Mouse (Mus musculus) gastrocnemius, postnatal 25 days (tissue): ENCODE results near the gene Pde6c. TPM values are rescaled to one million over a fixed set of nuclear protein-coding genes. Genes with fewer than 3 reads are reported as not detected.
A peak's percentile ranks its signal among the peaks of the same experiment; 100 is the strongest.

Experiments used
- DNase-seq: peaks from one replicate; pipeline ENCODE4 v3.0.0; 2022
- total RNA-seq, 2 experiments: library from RNA; stranded (reverse); gene quantifications; 1 replicate in 1 of 2; 2 replicates in 1 of 2; pipeline ENCODE4 v1.2.3; 2021

Pde6c gene
- total RNA-seq, 2 experiments from 2014 or later = not detected

DNA sequence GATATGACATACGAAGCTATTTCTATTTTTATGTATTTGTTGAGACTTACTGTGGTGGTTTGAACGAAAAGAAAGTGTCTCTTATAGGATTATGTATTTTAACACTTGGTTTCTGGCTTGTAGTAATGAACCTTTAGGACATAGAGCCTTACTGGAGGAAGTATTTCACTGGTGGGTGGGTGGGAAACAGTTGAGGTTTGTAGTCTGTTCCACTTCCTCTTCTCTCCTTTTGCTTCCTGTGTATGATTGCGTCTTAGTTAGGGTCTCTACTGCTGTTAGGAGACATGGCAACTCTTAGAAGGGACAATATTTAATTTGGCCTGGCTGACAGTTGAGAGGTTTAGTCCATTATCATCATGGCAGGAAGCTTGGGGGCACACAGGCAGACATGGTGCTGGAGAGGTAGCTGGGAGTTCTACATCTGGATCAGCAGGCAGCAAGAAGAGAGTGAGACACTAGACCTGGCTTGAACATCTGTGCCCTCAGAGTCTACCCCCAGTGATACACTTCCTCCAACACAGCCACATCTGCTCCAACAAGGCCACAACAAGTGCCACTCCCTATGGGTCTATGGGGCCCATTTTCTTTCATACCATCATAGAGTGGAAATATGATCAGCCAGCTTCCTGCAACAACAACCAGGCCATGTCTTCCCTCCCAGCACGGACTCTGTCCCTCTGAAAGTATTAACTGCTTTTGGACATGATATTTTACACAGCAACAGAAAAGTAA lies 11.1 kb downstream of the Pde6c start:
- DNase-seq = no peak

DNA sequence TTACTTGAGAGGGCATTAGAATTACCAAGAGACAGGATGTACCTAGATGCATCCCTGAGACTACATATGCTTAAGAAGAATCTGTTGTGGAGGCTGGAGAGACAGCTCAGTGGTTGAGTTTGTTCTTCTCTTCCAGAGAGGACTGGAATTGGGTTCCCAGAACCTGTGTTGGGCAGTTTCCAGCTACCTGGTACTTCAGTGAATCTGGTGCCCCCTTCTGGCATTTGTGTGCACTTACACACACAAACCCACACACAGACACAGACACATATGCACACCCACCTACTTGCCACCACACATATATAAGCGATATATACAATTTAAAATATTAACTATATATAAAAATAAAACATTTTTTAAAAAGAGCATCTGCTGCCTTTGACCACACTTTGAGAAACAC lies 23.7 kb downstream of the Pde6c start:
- no peak for DNase-seq

DNA sequence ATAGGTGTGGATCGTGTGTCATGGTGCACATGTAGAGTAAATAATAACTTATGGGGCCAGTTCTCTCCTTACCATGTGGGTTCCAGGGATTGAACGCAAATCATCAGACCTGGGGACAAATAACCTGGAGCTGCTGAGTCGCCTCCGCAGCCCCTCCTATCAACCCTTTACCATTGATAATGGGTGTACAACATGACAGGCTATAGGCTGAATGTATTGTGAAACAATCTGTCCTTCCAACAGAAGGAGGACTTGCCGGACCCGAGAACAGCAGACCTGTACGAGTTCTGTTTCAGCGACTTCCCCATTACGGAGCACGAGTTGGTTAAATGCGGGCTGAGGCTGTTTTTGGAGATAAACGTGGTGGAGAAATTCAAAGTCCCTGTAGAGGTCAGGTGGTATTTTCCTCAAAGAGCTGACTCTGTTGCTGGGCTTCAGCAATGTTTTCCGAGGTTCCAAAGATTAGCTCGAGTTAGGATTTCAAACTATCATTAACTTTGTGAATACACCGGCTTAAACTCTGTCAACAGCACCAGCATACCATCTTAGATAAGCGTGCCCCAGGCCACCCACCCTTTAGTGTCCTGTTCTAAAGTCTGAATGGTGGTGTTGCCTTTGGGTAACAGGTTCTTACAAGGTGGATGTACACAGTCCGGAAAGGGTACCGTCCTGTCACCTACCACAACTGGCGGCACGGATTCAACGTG lies 29.2 kb downstream of the Pde6c start:
- DNase-seq = no peak

DNA sequence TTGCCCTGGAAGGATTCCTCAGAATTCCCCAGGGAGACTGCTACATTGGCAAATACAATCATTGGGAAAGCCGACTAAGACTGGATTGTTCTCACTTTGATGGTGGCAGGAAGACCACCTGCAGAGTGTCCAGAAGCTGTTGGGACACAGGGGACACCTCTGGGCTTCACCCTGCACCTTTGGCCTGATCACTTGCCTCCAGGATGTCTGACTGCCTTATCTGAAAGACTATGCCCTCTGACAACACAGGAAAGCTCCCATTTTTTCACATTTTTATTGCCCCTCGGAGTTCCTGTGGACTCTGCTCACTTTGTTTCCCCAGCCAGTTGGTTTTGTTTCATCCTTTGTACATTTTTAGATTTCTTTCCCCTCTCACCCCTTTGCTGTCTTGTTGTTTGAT lies 32.1 kb downstream of the Pde6c start:
- no peak for DNase-seq

DNA sequence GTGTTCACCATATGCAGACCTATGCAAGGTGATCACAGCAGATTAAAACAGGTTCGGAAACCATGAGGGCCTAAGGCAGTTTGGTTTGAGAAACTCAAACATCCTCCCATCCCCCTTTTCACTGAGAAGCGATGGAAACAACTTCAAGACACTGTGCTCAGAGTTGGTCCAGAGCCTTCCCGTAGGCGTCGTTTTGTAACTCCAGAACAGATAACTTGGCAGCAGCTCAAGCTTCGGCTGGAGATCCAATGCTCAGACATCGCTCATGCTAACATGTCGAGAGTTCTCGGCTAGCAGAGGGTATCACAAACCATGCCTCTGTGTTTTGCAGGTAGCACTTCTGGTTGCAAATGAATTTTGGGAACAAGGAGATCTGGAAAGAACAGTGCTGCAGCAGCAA lies 47.1 kb downstream of the Pde6c start:
- no peak for DNase-seq

DNA sequence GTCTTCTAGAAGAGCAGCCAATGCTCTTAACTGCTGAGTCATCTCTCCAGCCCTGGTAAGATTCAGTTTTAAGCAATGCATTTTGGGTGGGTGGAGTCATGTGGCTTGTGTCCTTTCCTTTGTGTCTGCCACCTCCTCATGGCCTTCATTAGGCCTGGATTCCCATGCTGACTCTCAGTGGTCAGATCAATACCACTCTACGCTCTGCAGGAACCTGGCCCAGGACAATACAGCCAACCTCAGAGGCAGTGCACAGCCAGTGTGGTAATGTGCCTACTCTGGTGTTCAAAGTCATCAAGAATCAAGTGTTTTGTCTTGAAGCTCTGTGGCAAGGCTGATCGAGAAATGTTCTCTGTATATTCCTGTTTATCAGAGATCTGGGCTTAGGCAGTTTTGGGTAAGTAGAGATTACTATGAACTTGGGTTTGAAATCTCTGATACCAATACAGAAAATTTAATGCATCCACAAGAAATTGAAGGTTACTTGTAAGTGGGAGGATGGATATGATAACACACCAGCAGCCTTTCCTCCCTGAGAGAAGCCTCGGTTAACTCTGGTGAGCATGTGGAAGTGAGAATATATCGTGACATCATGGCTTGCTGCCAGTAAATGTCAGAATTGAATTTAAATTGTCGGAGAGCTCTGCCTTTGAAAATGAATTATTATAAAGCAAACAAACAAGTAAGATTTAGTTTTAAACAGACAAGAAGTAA lies 54.2 kb downstream of the Pde6c start:
- no peak for DNase-seq

- no peak for DNase-seq
Observed at GRCm38 (mm10) chr19:38187345-38187680, 54.7 kb downstream of the Pde6c start.

DNA sequence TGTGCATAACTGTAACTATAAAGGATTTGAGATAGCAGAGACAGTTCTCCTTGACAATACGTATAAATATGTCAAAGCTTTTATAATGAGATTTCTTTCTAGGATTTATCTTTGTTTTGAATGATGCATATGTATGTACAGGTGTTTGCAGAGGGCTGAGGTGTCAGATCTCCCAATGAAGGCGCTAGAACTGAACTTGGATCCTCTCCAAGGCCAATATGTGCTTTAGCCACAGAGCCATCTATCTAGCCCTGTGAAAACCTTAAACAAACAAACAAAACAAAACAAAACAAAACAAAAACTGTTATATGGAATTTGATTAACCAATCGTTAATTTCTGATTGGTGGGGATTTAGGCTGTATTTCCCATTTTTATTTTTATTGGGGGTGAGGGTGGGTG lies 58.0 kb downstream of the Pde6c start:
- DNase-seq = no peak

GRCm38 (mm10) chr19:38191446-38191845 lies 58.9 kb downstream of the Pde6c start:
- no peak for DNase-seq

DNA sequence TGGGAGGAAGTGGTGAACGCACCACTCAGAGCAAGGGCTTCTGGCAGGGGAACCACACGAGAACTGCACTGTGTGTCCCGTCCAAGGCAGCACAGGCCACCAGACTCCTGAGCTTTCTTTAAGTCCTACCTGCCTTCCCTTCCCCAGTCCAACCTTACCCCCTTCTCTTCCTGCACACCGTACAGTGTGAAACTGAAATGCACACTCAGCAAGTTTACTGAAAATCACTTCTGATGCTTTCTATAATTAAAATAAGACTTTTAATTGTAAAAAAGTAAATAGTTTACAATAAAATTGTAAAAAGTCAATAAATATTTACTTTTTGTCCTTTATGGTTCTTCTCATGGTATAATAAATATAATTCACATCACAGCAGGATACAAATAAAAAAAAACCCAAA lies 62.7 kb downstream of the Pde6c start:
- no peak for DNase-seq

DNA sequence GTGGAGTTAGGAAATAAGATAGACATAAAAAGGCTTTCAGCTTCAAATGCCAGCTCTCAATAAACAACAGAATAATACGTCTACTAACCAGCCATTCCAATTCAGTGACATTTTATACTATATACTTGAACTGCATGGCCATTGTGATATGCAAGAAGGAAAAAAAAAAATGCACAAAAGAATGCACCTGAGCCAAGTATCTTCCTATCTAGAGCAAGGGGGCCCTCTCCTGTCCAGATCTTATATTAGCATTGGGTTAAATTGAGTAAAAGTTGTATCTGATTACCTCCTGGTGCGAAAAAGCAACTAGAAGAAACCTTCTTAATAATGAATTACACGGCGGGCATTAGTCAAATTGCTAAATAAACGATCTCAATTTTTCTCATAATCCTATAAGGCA lies 66.2 kb downstream of the Pde6c start:
- no peak for DNase-seq

- DNase-seq = no peak
Observed at GRCm38 (mm10) chr19:38206669-38207068, 74.1 kb downstream of the Pde6c start.

DNA sequence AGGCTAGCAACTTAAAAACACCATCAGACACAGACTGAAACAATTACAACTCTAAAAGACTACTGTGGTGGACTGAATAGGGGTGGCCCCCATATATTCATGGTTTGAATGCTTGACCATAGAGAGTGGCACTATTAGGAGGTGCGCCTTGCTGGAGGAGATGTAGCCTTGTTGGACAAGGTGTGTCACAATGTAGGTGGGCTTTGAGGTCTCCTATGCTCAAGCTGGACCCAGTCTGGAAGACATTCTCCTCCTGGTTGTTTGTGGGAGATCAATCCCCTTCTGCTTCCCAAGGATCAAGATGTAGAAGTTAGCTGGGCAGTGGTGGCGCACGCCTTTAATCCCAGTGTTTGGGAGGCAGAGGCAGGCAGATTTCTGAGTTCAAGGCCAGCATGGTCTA lies 85.1 kb downstream of the Pde6c start:
- DNase-seq = no peak

- DNase-seq = no peak
Observed at GRCm38 (mm10) chr19:38223356-38223904, 90.8 kb downstream of the Pde6c start.

DNA sequence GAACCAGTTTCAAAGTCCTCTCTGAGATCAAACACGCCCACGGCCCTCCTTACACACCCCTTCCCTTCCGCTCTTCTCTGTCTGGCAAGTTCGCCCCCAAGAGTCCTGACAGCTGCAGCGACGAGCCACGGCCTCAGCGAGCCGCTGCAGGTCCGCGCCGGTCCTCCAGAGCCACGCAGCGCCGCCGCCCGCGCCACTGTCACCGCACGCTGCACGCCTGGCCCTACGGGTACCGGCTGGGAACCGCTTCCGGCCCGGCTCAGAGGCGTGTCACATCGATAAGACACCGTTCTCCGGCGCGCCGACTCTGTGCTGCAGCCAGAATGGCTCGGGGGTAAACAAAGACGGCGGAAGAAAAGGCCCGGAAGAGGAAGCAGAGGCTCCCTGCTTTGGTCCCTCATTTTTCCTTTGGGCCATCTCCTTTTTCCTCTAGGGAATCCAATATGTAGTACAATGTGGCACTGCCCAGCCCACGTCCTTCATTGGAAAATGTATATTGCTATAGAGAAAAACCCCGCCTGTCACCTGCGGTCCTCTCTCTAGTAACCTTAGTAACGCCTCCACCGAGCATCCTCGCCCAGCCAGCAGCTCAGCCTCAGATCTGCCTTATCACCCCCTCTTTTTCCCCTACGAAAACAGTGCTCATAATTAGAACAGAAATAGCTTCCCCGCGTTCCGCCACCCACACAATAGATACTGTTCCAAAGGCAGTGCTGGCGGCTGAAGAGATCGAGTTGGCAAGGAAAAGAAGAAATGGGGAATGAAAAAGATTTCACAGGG lies 91.5 kb downstream of the Pde6c start, which contains the start of gene Fra10ac1:
Gene Fra10ac1 (minus strand): TSS at position 252 of the 780 bp plus-strand sequence.
- peak; percentile 88 for DNase-seq

- no peak for DNase-seq
Observed at GRCm38 (mm10) chr19:38224685-38225060, 92.1 kb downstream of the Pde6c start.

GRCm38 (mm10) chr19:38228699-38229098 lies 96.1 kb downstream of the Pde6c start:
- DNase-seq = no peak

DNA sequence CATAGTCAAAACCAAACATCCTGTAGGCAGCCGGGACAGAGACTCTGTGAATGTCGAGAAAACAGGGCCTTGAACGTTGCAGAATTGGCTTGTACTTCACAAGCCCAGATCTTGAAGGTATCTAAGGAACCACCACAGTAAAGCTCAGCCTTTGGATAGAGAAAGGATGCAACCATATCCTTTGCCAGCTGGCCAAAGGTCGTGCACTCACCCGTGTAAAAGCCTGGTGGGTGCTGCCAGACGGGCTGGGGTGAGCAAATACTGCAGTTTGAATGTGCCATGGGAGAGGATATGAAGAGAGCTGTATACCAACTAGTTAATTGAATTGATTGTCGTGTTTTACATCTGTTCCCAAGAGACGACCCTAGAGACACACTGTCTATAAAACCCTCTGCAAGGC lies 99.5 kb downstream of the Pde6c start:
- DNase-seq = no peak

- no peak for DNase-seq
Observed at GRCm38 (mm10) chr19:38232516-38232915, 99.9 kb downstream of the Pde6c start.
